Mouse (Mus musculus): ENCODE results near the gene Ube2g2. TPM values are rescaled to one million over a fixed set of nuclear protein-coding genes. Genes with fewer than 3 reads are reported as not detected.
A peak's percentile ranks its signal among the peaks of the same experiment; 100 is the strongest.

Ube2g2 gene
- polyA plus RNA-seq, 1 experiment: 2.9 TPM

GRCm38 (mm10) chr10:77616166-77616565 lies 5.9 kb upstream of the Ube2g2 start:
- H3K36me3 ChIP-seq (ENCODE audit: control insufficient read depth): peaks cover 86% of the 10 kb centered on the region
- H3K4me1 ChIP-seq (ENCODE audit: control insufficient read depth): peaks cover 6% of the 10 kb centered on the region
- no peak for TF ChIP-seq TAL1 (IDR thresholded peaks at IDR 0.05; ENCODE audit: low read length)
- TF ChIP-seq GATA1 (IDR thresholded peaks at IDR 0.05; ENCODE audit: low read length): no peak
- no peaks in the 10 kb centered on the region for H3K9me3 ChIP-seq (ENCODE audit: control insufficient read depth, low read length)
- no peak overlapping the region for H3K4me3 ChIP-seq (replicated peaks)
- no peaks in the 10 kb centered on the region for H3K27me3 ChIP-seq (ENCODE audit: control insufficient read depth)

GRCm38 (mm10) chr10:77616926-77617325 lies 5.1 kb upstream of the Ube2g2 start:
- Histone ChIP-seq H3K4me1 (ENCODE audit: control insufficient read depth) (peaks cover 11% of the 10 kb centered on the region), H3K4me3 (replicated peaks) (no peak overlapping the region), H3K36me3 (ENCODE audit: control insufficient read depth) (peaks cover 79% of the 10 kb centered on the region), H3K27me3 (ENCODE audit: control insufficient read depth) (no peaks in the 10 kb centered on the region), H3K9me3 (ENCODE audit: control insufficient read depth, low read length) (no peaks in the 10 kb centered on the region)
- TF ChIP-seq TAL1 (IDR thresholded peaks at IDR 0.05; ENCODE audit: low read length) (no peak), GATA1 (IDR thresholded peaks at IDR 0.05; ENCODE audit: low read length) (no peak)

DNA sequence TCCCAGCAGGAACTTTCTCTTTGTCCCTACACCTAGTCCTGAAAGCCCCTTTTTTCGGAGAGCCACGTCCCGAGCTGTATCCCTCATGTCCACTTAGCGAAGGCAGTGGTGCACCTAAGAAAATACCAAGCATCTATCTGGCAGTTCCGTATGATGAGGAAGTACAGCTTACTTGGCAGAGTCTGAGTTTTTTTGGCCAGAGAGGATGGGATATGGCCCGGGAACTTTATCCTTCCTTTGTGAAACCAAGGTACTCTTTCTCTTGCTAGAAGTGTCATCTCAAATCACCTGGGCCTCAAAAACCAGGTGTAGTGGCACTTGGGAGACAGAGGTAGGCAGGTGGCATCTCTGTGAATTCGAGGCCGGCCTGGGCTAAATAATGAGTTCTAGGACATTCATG lies 529 bp upstream of the Ube2g2 start:
- no peak for TF ChIP-seq GATA1 (IDR thresholded peaks at IDR 0.05; ENCODE audit: low read length)
- no peak for TF ChIP-seq TAL1 (IDR thresholded peaks at IDR 0.05; ENCODE audit: low read length)
- H3K27me3 ChIP-seq (ENCODE audit: control insufficient read depth): no peaks in the 10 kb centered on the region
- peak overlapping the region; percentile 73 for H3K4me3 ChIP-seq (replicated peaks)
- peaks cover 63% of the 10 kb centered on the region for H3K36me3 ChIP-seq (ENCODE audit: control insufficient read depth)
- H3K9me3 ChIP-seq (ENCODE audit: control insufficient read depth, low read length): no peaks in the 10 kb centered on the region
- peaks cover 44% of the 10 kb centered on the region for H3K4me1 ChIP-seq (ENCODE audit: control insufficient read depth)

DNA sequence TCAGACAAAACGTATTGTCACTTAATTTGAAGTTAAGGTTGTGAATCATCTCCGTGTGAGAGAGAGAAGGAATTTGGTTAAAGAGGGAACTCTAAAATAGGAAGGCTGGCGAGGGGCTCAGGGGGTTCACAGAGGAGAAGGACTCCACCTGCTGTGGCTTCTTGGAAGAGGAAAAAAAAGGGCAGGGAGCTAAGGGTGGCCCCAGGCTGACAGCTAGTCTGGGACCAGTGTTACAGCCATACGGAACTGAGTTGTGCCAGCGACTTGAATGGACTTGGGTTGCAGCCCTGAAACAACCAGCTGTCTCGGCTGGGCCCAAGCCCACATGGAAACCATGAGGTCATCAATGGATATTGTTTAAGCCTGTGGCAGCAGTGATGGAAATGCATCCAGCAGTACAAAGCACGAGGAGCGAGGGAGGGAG lies 1.0 kb downstream of the Ube2g2 start:
- H3K4me1 ChIP-seq (ENCODE audit: control insufficient read depth): peaks cover 52% of the 10 kb centered on the region
- H3K4me3 ChIP-seq (replicated peaks): peak overlapping the region; percentile 73
- H3K9me3 ChIP-seq (ENCODE audit: control insufficient read depth, low read length): no peaks in the 10 kb centered on the region
- peaks cover 56% of the 10 kb centered on the region for H3K36me3 ChIP-seq (ENCODE audit: control insufficient read depth)
- TF ChIP-seq TAL1 (IDR thresholded peaks at IDR 0.05; ENCODE audit: low read length) (no peak), GATA1 (IDR thresholded peaks at IDR 0.05; ENCODE audit: low read length) (no peak)
- H3K27me3 ChIP-seq (ENCODE audit: control insufficient read depth): no peaks in the 10 kb centered on the region

DNA sequence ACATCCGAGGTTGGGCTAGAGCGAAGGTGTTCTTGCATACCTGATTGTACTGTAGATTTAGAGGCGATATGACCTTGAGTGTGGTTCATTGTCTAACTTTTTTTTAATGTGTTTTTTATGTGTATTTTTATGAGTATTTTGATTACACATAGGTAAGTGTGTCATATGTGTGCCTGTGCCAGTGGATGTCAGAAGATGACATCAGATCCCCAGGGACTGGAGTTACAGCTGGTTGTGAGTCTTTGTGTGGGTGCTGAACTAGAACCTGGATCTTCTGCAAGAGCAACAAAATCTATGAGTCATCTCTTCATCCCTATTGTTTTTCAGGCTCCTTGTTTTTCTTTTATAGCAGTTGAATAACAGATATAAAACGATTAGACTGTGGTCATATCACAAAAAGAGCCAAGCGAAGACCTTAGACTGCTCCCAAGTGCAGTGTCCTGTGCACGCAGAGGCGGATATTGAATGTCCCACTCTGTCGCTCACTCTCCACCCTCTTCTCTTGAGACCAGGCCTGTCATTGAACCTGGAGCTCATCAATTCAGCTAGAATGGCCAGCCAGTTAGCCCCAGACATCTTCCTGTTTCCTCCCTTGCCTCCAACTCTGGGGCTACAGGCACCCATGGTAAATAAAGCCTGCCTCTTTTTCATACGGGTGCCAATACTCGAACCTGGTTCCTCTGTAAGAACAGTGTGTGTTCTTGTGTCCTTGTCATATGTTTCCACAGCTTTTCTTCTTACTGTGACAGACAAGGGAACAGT lies 1.7 kb downstream of the Ube2g2 start:
- H3K27me3 ChIP-seq (ENCODE audit: control insufficient read depth): no peaks in the 10 kb centered on the region
- H3K9me3 ChIP-seq (ENCODE audit: control insufficient read depth, low read length): no peaks in the 10 kb centered on the region
- H3K4me3 ChIP-seq (replicated peaks): peak overlapping the region; percentile 73
- peaks cover 55% of the 10 kb centered on the region for H3K36me3 ChIP-seq (ENCODE audit: control insufficient read depth)
- TF ChIP-seq TAL1 (IDR thresholded peaks at IDR 0.05; ENCODE audit: low read length) (no peak), GATA1 (IDR thresholded peaks at IDR 0.05; ENCODE audit: low read length) (no peak)
- H3K4me1 ChIP-seq (ENCODE audit: control insufficient read depth): peaks cover 53% of the 10 kb centered on the region

- Histone ChIP-seq H3K27me3 (ENCODE audit: control insufficient read depth) (no peaks in the 10 kb centered on the region), H3K4me1 (ENCODE audit: control insufficient read depth) (peaks cover 55% of the 10 kb centered on the region), H3K4me3 (replicated peaks) (peak overlapping the region; percentile 20), H3K36me3 (ENCODE audit: control insufficient read depth) (peaks cover 56% of the 10 kb centered on the region), H3K9me3 (ENCODE audit: control insufficient read depth, low read length) (no peaks in the 10 kb centered on the region)
- TF ChIP-seq TAL1 (IDR thresholded peaks at IDR 0.05; ENCODE audit: low read length): no peak
- no peak for TF ChIP-seq GATA1 (IDR thresholded peaks at IDR 0.05; ENCODE audit: low read length)
Observed at GRCm38 (mm10) chr10:77624570-77624995, 2.5 kb downstream of the Ube2g2 start.

- Histone ChIP-seq H3K4me3 (replicated peaks) (no peak overlapping the region), H3K27me3 (ENCODE audit: control insufficient read depth) (no peaks in the 10 kb centered on the region), H3K36me3 (ENCODE audit: control insufficient read depth) (peaks cover 57% of the 10 kb centered on the region), H3K9me3 (ENCODE audit: control insufficient read depth, low read length) (no peaks in the 10 kb centered on the region), H3K4me1 (ENCODE audit: control insufficient read depth) (peaks cover 51% of the 10 kb centered on the region)
- no peak for TF ChIP-seq GATA1 (IDR thresholded peaks at IDR 0.05; ENCODE audit: low read length)
- no peak for TF ChIP-seq TAL1 (IDR thresholded peaks at IDR 0.05; ENCODE audit: low read length)
Observed at GRCm38 (mm10) chr10:77626036-77626435, 4.0 kb downstream of the Ube2g2 start.

DNA sequence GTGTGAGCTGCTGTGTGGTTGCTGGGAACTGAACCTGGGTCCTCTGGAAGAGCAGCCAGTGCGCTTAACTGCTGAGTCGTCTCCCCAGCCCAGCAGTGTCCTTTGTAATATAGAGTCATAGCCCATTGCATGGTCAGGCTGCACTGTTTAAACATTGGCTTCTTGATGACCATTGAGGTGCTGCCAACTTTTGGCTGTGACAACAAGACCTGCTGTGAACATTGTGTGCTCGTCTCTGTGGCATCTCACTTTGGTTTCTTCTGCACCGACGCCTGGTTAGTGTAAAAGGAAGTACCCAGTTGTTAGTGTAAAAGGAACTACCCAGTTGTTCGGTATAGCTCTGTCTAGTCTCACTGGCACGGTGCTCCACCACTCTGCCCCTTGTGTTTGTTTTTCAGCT lies 4.5 kb downstream of the Ube2g2 start:
- Histone ChIP-seq H3K27me3 (ENCODE audit: control insufficient read depth) (no peaks in the 10 kb centered on the region), H3K9me3 (ENCODE audit: control insufficient read depth, low read length) (no peaks in the 10 kb centered on the region), H3K36me3 (ENCODE audit: control insufficient read depth) (peaks cover 62% of the 10 kb centered on the region), H3K4me3 (replicated peaks) (no peak overlapping the region), H3K4me1 (ENCODE audit: control insufficient read depth) (peaks cover 48% of the 10 kb centered on the region)
- TF ChIP-seq GATA1 (IDR thresholded peaks at IDR 0.05; ENCODE audit: low read length) (no peak), TAL1 (IDR thresholded peaks at IDR 0.05; ENCODE audit: low read length) (no peak)

- Histone ChIP-seq H3K36me3 (ENCODE audit: control insufficient read depth) (peaks cover 70% of the 10 kb centered on the region), H3K27me3 (ENCODE audit: control insufficient read depth) (no peaks in the 10 kb centered on the region), H3K4me3 (replicated peaks) (no peak overlapping the region), H3K9me3 (ENCODE audit: control insufficient read depth, low read length) (no peaks in the 10 kb centered on the region), H3K4me1 (ENCODE audit: control insufficient read depth) (peaks cover 44% of the 10 kb centered on the region)
- TF ChIP-seq TAL1 (IDR thresholded peaks at IDR 0.05; ENCODE audit: low read length) (no peak), GATA1 (IDR thresholded peaks at IDR 0.05; ENCODE audit: low read length) (no peak)
Observed at GRCm38 (mm10) chr10:77627497-77627896, 5.4 kb downstream of the Ube2g2 start.
